Mouse (Mus musculus) CD8-positive naive resting alpha-beta T cell, adult 2 months (primary cell): Measurements from ENCODE around the gene Gm17584.
"Not testable (repeated sequence)": the region's sequence is repeated elsewhere in the genome, so short reads cannot be mapped to it uniquely, and the experiment has no call there.

Experiments
- DNase-seq, 2 experiments: peaks; one replicate each; pipeline ENCODE4 v3.0.0; 2022; ENCODE audit warnings: low read depth in 2 of 2, low spot score in 2 of 2

Gene Gm17584

DNA sequence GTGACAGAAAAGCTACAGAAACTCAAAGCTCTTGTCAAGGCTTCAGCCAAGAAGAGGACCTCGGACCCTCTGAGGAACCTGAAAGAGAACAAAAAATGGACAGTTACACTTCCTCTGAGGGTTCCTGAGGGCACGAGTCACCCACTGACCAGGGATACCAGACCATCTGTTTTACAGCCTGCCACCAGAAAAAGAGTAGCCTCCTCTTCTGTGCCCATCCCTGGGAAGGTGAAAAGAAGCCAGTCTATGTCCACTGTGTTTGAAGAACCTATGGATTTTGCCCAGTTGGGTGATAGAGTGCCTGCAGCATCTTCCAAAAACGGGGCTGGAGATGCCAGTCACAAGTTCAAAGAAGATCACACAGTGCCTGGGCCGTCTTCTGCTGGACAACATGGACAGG is at the start of gene Gm17584:
Gm17584 (plus strand) TSS at position 301 of the 400 bp plus-strand sequence.
- not testable (repeated sequence) for DNase-seq
